Mouse (Mus musculus): ENCODE measurements around the gene AI413582.

- TF ChIP-seq CTCF (IDR thresholded peaks at IDR 0.05; ENCODE audit: low read depth, low read length) (no peak), POLR2AphosphoS5 (IDR thresholded peaks at IDR 0.05; ENCODE audit: insufficient replicate concordance, low read depth, low read length) (no peak), TAL1 (conservative IDR thresholded peaks at IDR 0.05; ENCODE audit: low read depth, low read length) (no peak), GATA2 (IDR thresholded peaks at IDR 0.05; ENCODE audit: borderline replicate concordance, low read depth, low read length) (no peak)
Observed at GRCm38 (mm10) chr17:27533354-27533753, 32.2 kb downstream of the AI413582 start.

Data from G1E (cell line).